Mouse (Mus musculus): Measurements from ENCODE around the gene Rhbdf1. TPM values are rescaled to one million over a fixed set of nuclear protein-coding genes. Genes with fewer than 3 reads are reported as not detected.
A peak's percentile ranks its signal among the peaks of the same experiment; 100 is the strongest.
"Not testable (repeated sequence)": the region's sequence is repeated elsewhere in the genome, so short reads cannot be mapped to it uniquely, and the experiment has no call there.

The Rhbdf1 gene
- polyA plus RNA-seq, 1 experiment from 2014 or later = 20.7 TPM

DNA sequence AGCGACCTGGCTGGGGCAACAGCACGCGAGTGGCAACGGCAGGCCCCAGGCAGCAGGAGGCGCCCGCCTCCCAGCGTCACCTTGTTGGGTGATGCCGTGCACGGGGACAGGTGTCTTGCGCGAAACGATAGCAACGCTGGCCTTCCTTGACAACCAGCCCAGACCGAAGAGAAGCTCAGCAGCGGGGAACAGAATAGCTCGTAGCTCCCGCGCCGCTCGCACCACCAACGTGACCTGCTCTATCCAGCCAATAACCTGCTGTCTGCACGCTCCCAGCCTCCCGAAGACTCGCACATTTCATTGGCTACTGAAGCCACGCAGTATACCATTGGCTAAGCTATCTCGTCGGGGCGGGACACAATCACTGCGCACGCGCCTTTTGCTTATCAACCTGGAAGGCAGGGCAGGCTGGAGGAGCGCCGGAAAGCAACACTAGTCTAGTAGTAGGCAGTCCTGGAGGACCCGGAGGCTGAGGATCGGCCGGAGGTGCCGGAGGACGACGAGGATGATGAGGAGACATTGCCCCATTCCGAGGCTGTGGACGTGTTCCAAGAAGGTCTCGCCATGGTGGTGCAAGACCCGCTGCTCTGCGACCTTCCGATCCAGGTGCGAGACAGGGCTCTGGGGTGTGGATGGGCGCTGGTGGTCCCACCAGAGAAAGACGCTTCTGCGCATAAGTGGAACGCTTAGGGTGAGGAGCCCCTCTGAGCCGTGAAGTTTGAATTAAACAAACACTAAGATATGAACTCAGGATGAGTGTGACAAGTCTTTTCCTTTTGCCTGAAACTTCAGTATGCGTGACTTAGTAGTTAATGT lies 16.8 kb downstream of the Rhbdf1 start, which contains the start of gene Snrnp25:
Gene Snrnp25 (plus strand): TSS at position 358 of the 816 bp plus-strand sequence.
- Histone ChIP-seq H3K9ac (ENCODE audit: low read depth, low read length) (peak within 1 kb of the TSS; percentile 72), H3K4me3 (ENCODE audit: low read depth, low read length) (peak within 1 kb of the TSS; percentile 68), H3K27ac (ENCODE audit: low read depth, low read length) (no peak within 1 kb of the TSS), H3K9me3 (ENCODE audit: control insufficient read depth) (no peaks in the 10 kb centered on the region), H3K4me2 (replicated peaks; ENCODE audit: low read depth) (peak within 1 kb of the TSS; percentile 92), H3K36me3 (ENCODE audit: control insufficient read depth, insufficient read depth) (peaks cover 25% of the 10 kb centered on the region), H3K4me1 (replicated peaks; ENCODE audit: control insufficient read depth, insufficient read depth, low read length) (0 out of 2 replicates have a peak, but pooled peaks cover 3% of the 10 kb centered on the region), H3K27me3 (replicated peaks; ENCODE audit: control insufficient read depth, insufficient read depth, low read length) (no peaks in the 10 kb centered on the region)
- WGBS = under 1% methylated on average over 52 of the region's 52 CpGs
- ATAC-seq = peak; percentile 100
- peak; percentile 79 for TF ChIP-seq CTCF (IDR thresholded peaks at IDR 0.05; ENCODE audit: low read depth)

DNA sequence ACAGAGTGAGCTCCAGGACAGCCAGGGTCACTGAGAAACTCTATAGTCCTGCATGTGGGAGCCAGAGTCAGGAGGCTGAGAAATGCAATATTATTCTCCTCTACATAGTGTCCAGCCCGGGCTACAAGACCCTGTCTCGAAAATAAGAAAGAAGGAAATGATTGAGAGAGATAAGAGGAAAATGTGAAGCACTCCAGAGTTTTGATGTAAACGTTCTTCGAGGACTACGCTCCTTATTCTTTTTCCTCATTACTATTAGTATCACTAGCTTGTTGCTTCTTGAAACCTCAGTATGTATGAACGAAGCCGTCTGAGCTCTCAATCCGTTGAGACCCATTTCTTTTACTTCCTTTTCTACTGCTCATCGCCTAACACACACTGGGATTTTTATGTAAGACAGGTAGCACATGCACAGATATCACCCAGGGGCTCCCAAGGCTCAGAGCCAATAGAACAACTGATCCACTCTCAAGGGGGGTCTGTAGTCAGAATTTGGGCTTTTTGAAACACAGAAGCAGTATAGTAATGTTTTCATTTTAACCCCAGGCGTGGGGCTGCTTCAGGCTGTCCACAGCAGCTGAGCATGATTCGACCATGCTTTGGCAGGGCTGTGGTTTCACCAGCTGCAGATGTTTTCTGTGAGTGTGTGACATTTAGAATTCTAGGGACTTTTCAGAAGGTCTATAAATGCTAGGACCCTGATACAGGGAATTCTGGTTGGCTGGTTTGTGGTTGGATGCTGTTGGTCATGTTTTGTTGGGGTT lies 20.0 kb downstream of the Rhbdf1 start:
- H3K4me1 ChIP-seq (replicated peaks; ENCODE audit: control insufficient read depth, insufficient read depth, low read length) = 0 out of 2 replicates have a peak, but pooled peaks cover 3% of the 10 kb centered on the region
- ATAC-seq = no peak
- TF ChIP-seq CTCF (IDR thresholded peaks at IDR 0.05; ENCODE audit: low read depth) = no peak
- no peak overlapping the region for H3K4me3 ChIP-seq (ENCODE audit: low read depth, low read length)
- H3K9me3 ChIP-seq (ENCODE audit: control insufficient read depth) = no peaks in the 10 kb centered on the region
- H3K4me2 ChIP-seq (replicated peaks; ENCODE audit: low read depth) = no peak overlapping the region
- no peaks in the 10 kb centered on the region for H3K27me3 ChIP-seq (replicated peaks; ENCODE audit: control insufficient read depth, insufficient read depth, low read length)
- H3K36me3 ChIP-seq (ENCODE audit: control insufficient read depth, insufficient read depth) = no peaks in the 10 kb centered on the region; the same call in 1 of the 2 replicates
- no peak overlapping the region for H3K9ac ChIP-seq (ENCODE audit: low read depth, low read length)
- WGBS = 76% methylated on average over 11 of the region's 11 CpGs
- H3K27ac ChIP-seq (ENCODE audit: low read depth, low read length) = no peak overlapping the region

DNA sequence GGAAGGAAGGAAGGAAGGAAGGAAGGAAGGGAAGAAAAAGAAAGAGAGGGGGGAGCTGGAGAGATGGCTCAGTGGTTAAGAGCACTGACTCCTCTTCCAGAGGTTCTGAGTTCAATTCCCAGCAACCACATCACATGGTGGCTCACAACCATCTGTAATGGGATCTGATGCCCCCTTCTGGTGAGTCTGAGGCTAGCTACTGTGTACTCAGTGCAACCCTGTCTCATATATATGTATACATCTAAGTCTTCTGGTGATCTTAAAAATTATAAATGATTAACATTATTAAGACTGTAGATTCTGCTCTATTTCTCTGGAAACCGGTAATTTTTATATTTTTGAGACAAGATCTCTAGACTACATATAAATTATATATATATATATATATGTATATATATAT lies 21.1 kb downstream of the Rhbdf1 start:
- ATAC-seq; H3K36me3 ChIP-seq (ENCODE audit: control insufficient read depth, insufficient read depth); H3K27ac ChIP-seq (ENCODE audit: low read depth, low read length); H3K27me3 ChIP-seq (replicated peaks; ENCODE audit: control insufficient read depth, insufficient read depth, low read length); H3K9me3 ChIP-seq (ENCODE audit: control insufficient read depth); H3K9ac ChIP-seq (ENCODE audit: low read depth, low read length); H3K4me1 ChIP-seq (replicated peaks; ENCODE audit: control insufficient read depth, insufficient read depth, low read length); H3K4me2 ChIP-seq (replicated peaks; ENCODE audit: low read depth); H3K4me3 ChIP-seq (ENCODE audit: low read depth, low read length): not testable (repeated sequence)
- 73% methylated on average over 1 of the region's 1 CpGs for WGBS
- TF ChIP-seq CTCF (IDR thresholded peaks at IDR 0.05; ENCODE audit: low read depth) = peak; percentile 40; the same call in 1 of the 2 replicates

DNA sequence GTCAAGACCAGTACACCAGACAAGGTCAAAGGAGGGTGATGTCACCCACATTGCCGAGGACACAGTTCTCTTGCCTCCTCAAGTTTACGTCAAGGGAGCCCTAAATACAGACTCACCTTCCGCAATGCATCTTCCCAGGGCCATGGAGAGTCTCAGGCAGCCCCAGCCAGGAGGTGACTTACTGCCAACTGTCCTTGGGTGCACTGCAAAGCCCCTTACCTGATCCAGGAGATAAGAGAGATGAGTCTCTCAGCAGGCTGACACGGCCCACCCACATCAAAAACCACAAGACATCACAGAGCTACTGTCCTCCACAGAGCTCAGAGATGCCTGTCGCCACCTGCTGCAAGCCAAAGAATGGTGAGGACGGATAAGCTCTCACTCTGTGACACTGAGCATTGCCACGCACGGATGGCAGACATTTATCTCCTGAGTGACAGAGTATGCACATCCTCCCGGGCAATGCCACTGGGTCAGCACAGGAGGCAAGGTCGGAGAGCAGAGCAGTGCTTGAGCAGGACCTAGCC lies 22.0 kb downstream of the Rhbdf1 start, which contains the start of gene Il9r:
Gene Il9r (minus strand): TSS at position 205 of the 527 bp plus-strand sequence.
- H3K36me3 ChIP-seq (ENCODE audit: control insufficient read depth, insufficient read depth) = no peaks in the 10 kb centered on the region
- H3K27ac ChIP-seq (ENCODE audit: low read depth, low read length) = no peak within 1 kb of the TSS
- H3K4me2 ChIP-seq (replicated peaks; ENCODE audit: low read depth) = no peak within 1 kb of the TSS
- H3K4me1 ChIP-seq (replicated peaks; ENCODE audit: control insufficient read depth, insufficient read depth, low read length) = 0 out of 2 replicates have a peak, but pooled peaks cover 3% of the 10 kb centered on the region
- H3K27me3 ChIP-seq (replicated peaks; ENCODE audit: control insufficient read depth, insufficient read depth, low read length) = no peaks in the 10 kb centered on the region
- no peak for ATAC-seq
- WGBS = 67% methylated on average over 10 of the region's 10 CpGs
- TF ChIP-seq CTCF (IDR thresholded peaks at IDR 0.05; ENCODE audit: low read depth) = no peak
- H3K9me3 ChIP-seq (ENCODE audit: control insufficient read depth) = no peaks in the 10 kb centered on the region
- H3K4me3 ChIP-seq (ENCODE audit: low read depth, low read length) = no peak within 1 kb of the TSS
- no peak within 1 kb of the TSS for H3K9ac ChIP-seq (ENCODE audit: low read depth, low read length)

DNA sequence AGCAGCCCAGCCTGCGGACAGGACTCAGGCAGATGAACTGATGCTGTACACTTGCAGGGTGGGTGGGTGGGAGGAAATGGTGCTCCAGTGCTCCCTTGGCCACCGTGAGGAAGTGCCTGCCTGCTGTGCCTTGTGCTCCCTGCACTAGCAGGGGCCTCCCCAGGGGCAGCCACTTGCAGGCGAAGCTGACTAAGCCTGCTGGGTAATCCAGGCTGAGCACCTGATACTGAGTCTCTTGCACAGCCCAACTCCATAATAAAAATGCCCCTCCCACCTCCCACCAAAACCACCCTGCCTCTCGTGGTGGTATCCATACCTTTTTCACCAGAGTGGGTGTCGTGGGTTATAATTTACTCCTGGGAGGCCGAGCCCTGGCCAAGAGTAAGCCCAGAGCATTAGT lies 22.9 kb downstream of the Rhbdf1 start:
- Histone ChIP-seq H3K9ac (ENCODE audit: low read depth, low read length) (no peak overlapping the region), H3K9me3 (ENCODE audit: control insufficient read depth) (no peaks in the 10 kb centered on the region), H3K36me3 (ENCODE audit: control insufficient read depth, insufficient read depth) (no peaks in the 10 kb centered on the region), H3K27me3 (replicated peaks; ENCODE audit: control insufficient read depth, insufficient read depth, low read length) (no peaks in the 10 kb centered on the region), H3K4me2 (replicated peaks; ENCODE audit: low read depth) (no peak overlapping the region), H3K4me1 (replicated peaks; ENCODE audit: control insufficient read depth, insufficient read depth, low read length) (no peaks in the 10 kb centered on the region), H3K4me3 (ENCODE audit: low read depth, low read length) (no peak overlapping the region), H3K27ac (ENCODE audit: low read depth, low read length) (no peak overlapping the region)
- no peak for ATAC-seq
- WGBS = 44% methylated on average over 6 of the region's 6 CpGs
- TF ChIP-seq CTCF (IDR thresholded peaks at IDR 0.05; ENCODE audit: low read depth) = no peak
